ENCODE assay signal across 10 mouse cellular contexts in the genomic region with DNA sequence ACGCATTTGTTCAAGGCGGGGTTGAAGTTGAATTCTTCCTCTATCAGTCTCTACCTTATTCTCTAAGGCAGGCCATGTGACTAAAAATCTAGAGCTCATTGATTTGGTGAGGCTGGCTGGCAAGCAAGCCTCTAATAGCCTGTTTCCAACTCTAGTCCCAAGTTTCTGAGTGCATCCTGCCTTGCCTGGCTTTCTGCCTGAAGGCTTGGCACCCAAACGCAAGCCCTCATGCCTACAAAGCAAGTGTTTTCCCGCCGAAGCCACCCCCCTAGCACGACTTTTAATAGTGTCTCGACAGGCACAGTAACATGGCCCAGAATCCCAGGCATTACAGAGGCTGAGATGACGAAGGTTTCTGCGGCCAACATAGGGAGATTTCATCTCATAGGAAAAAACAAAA. TPM values are rescaled to one million over a fixed set of nuclear protein-coding genes. Genes with fewer than 3 reads are reported as not detected.
A peak's percentile ranks its signal among the peaks of the same experiment; 100 is the strongest.
DNase-seq lines count a peak whose midpoint lies in the region; ATAC-seq lines count a peak whose summit lies in the region.
"Had no signal": no experiment of that assay in that cellular context is flagged by ENCODE, and none has a peak within 500 bp of the region (broad histone marks: within the 10 kb centered on the region; RNA-seq: fewer than 3 reads in every experiment).

No protein-coding gene starts in this region.

- no peak for ATAC-seq in inflammation-experienced regulatory T-cells, adult 6 months

- DNase-seq in layer of hippocampus, adult 11-12 months (ENCODE audit: low spot score): peak; percentile 50
- DNase-seq in layer of hippocampus, adult 9-10 months (ENCODE audit: low spot score): no peak
- peak; percentile 26 to 62 for DNase-seq in cerebellum, postnatal 25 days
- peak; percentile 28 to 63 for DNase-seq in layer of hippocampus, postnatal 14 days (ENCODE audit: low spot score in 2 of 2)
- peak; percentile 34 for DNase-seq in right cerebral cortex, postnatal 25 days
- DNase-seq in kidney, postnatal 14 days: no peak
- DNase-seq: kidney, postnatal 10 days; spleen, adult 18-20 months; thymus, adult 2 months had no signal

RNA-seq across cellular contexts. Expression of a gene that starts 13.3 kb away (rescaled TPM):
- total RNA-seq in layer of hippocampus, postnatal 14 days (2021): 100 to 1,000 TPM; 156 to 164 TPM
- 10 to 100 TPM; 31.6 to 38.1 (median 37.0) TPM for polyA plus RNA-seq in inflammation-experienced regulatory T-cells, adult 6 months (2017; shearing (Covaris generic))

Comparison
In these comparisons a context has a peak if more than half of its experiments do, and no peak if none do; other contexts are left out.
1. DNase-seq: peak in layer of hippocampus, adult 11-12 months (single experiment), cerebellum, postnatal 25 days (2 of 2), layer of hippocampus, postnatal 14 days (2 of 2) and right cerebral cortex, postnatal 25 days (single experiment); none in layer of hippocampus, adult 9-10 months (single experiment) and kidney, postnatal 14 days (single experiment).